Mouse (Mus musculus) neutrophil, adult 59 days (primary cell): ENCODE results near the gene Chat. TPM values are rescaled to one million over a fixed set of nuclear protein-coding genes. Genes with fewer than 3 reads are reported as not detected.

Source experiments
- total RNA-seq, 2 experiments: library from RNA; stranded (reverse); gene quantifications; 1 replicate in 1 of 2; 2 replicates in 1 of 2; pipeline ENCODE4 v1.2.4; 2023

Chat gene
- not detected for total RNA-seq

DNA sequence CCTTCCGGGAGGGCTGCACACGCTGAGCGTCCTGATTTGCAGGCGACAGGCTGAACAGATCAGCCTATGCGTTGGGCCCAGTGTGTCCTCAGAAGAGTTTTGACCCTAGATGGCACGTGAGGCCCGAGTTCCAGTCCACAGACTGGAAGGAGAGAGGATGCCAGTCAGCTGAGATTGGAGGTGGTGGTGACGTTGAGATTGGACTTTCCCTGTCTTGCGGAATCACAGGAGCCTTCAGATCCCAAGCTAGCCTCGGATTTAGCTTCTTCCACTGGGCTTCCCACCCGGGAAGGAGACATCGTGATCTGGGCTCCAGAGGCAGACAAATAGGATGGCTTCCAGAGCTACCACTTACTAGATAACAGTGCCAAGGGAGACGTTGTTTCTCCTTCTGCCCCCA is at the start of gene Chat:
Gene Chat (minus strand): TSS at position 101 of the 400 bp plus-strand sequence.

DNA sequence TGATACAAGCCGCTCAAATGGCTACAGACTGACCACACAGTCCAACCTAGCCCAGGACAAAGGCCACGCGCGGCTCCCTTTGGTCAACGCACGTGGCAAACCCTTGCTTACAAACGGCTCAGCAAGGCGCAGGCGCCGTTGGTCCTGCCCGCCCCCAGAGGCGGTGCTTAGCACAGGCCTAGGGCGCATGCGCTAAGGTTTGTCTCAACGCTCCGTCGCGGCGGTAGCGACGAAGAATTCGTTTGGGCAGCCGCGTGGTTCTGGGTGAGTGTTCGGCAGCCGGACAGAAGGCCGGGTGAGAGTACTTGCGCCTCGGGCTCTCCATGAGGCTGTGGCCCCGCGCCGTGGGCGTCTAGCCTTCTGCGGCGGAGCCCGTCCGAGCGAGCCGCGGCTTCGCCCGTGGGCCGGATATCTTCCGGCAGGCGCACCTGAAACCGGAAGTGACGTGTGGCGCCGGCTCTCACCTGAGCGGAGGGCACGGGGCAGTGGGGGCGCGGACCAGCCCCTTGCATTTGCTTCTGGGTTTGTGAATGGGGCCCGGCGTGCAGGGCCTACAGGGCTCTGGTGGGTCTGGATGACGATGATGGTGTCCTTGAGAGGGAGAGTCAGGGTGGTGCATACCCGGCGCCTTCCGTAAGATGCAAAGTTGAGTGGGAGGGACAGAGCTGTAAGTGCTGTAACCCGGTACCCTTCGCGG is 47.7 kb upstream of the Chat start, which contains the start of gene Ercc6:
Gene Ercc6 (plus strand): TSS at position 186 of the 697 bp plus-strand sequence.

GRCm38 (mm10) chr14:32464601-32465505 is 936 bp downstream of the Chat start, which contains the start of gene Slc18a3:
Gene Slc18a3, minus strand, starts transcription at chr14:32464850.

DNA sequence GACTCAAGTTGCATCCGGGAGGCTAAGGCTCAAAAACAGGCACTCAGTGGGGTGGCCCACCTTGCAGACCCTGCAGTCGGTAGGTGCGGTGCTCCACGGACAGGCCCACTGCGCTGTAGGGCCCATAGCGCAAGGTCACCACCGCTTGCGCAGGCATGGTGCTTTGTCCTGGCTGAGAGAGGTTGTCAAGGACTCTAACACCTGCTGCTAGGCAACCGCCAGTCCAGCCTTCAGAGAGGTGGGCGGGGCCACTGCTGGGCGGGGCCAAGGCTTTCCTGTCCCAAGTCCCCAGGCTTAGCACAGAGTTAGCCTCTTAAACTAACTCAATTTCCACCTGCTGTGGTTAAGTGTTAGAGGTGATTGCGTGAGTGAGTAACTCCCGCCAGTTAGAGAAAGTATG is 77.6 kb downstream of the Chat start, which contains the start of gene 1700024G13Rik:
Gene 1700024G13Rik (minus strand): TSS at position 196 of the 400 bp plus-strand sequence.

Other genes with a start within 250 kb of the Chat start
- gene Ogdhl, start 144.0 kb downstream of the Chat start, total RNA-seq, result not detected
- gene 1700024G13Rik, start 77.6 kb downstream of the Chat start, total RNA-seq, result not detected
- not detected for gene Slc18a3, start 1.1 kb downstream of the Chat start, total RNA-seq
- gene Ercc6, start 47.5 kb upstream of the Chat start, total RNA-seq, result 1 to 10 TPM; 7.7 to 9.3 TPM
- gene Prrxl1, start 133.4 kb upstream of the Chat start, total RNA-seq, result not detected
- not detected for gene 3425401B19Rik, start 219.3 kb upstream of the Chat start, total RNA-seq